Mouse (Mus musculus) granulocyte monocyte progenitor cell, adult 5-6 weeks (primary cell): Measurements from ENCODE around the gene Ddx47. TPM values are rescaled to one million over a fixed set of nuclear protein-coding genes. Genes with fewer than 3 reads are reported as not detected.

ENCODE experiments used
- ATAC-seq: replicated peaks from 2 replicates; pipeline ENCODE4 v1.8.0; 2016; ENCODE audit warnings: mild to moderate bottlenecking, moderate TSS enrichment, inconsistent platforms; ENCODE audit not compliant: poor library complexity, severe bottlenecking
- total RNA-seq, 2 experiments: library from RNA; stranded (forward) in 1 of 2; stranded (reverse) in 1 of 2; fragments of 200-712, 200-1000 nt in 1 of 2; fragments of >200 nt in 1 of 2; fragmentation: Nextera tagmentation in 1 of 2; gene quantifications; 2 replicates each; pipeline ENCODE4 v1.2.3; 2014 to 2017

The Ddx47 gene
- total RNA-seq, 2 experiments from 2014 or later: 72.0 to 87.6 TPM

- peak; percentile 94 for ATAC-seq
Observed at GRCm38 (mm10) chr6:135065236-135065957, 54.0 kb downstream of the Ddx47 start, which contains the start of gene Gprc5a. TSS of gene Gprc5a (plus strand) at chr6:135065651.

DNA sequence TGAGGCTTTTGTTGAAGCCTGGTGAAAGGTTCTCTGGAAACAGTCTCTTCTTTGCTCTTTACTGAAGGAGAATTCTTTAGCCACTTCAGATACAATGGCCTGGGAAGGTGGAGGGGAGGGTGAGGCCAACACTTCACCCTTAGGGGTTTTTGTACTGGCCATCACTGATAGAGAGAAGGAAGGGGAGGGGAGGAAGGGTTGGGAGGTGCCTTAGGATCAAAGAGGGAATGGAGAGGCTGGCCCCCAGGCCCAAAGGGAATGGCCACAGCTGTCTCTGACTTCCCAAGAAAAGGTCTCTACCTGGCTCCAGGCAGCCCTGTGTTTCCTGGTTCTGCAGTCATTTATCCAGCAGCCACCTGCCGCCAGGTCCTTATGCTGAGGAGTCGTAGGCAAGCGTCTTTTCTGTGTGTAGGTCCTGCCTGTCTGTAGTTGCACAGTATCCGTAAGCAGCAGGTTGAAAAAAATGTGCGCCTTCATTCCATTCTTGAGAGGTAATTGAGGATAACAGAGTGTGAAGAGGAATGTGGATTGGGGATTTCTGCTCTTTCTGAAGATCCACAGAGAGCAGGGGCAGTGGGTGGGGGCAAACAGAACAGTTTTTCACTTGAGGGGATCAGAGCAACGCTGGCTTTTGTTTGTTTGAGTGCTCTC, 55.5 kb downstream of the Ddx47 start:
- no peak for ATAC-seq

DNA sequence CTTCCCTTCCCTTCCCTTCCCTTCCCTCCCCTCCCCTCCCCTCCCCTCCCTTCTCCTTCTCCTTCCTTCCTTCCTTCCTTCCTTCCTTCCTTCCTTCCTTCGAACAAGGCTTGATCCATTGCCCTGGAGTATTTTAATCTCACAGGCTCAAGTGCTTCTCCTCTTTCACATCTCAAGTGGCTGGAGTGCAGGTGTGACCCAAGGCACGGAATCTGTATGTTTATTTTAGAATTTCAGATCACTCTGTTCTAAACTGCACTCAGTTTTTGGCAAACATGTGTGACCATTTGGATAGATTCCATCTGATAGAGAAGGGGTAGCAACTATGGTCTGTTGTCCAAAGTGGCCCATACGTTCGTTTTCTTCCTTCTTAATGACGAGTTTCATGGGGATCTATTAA, 56.8 kb downstream of the Ddx47 start:
- no peak for ATAC-seq

GRCm38 (mm10) chr6:135069856-135070255, 58.4 kb downstream of the Ddx47 start:
- ATAC-seq: no peak

GRCm38 (mm10) chr6:135070347-135070746, 58.9 kb downstream of the Ddx47 start:
- ATAC-seq: no peak

Other genes starting within 250 kb of the Ddx47 start
- 2.3 and 3.5 TPM in 2 replicates for gene Dusp16, start 219.0 kb upstream of the Ddx47 start, total RNA-seq (2014; fragmentation: Nextera tagmentation)
- gene Dusp16, start 219.0 kb upstream of the Ddx47 start, total RNA-seq (2017): 0.21 and 5.8 TPM in 2 replicates
- 2.5 and 5.7 TPM in 2 replicates for gene Crebl2, start 181.5 kb upstream of the Ddx47 start, total RNA-seq (2014; fragmentation: Nextera tagmentation)
- 2.8 and 5.6 TPM in 2 replicates for gene Crebl2, start 181.5 kb upstream of the Ddx47 start, total RNA-seq (2017)
- gene Gpr19, start 113.0 kb upstream of the Ddx47 start, total RNA-seq (2014; fragmentation: Nextera tagmentation): 14.1 and 16.7 TPM in 2 replicates
- gene Gpr19, start 113.0 kb upstream of the Ddx47 start, total RNA-seq (2017): 6.6 TPM in 2 replicates
- gene Cdkn1b, start 91.2 kb upstream of the Ddx47 start, total RNA-seq (2014; fragmentation: Nextera tagmentation): 16.9 and 18.1 TPM in 2 replicates
- 38.5 and 38.7 TPM in 2 replicates for gene Cdkn1b, start 91.2 kb upstream of the Ddx47 start, total RNA-seq (2017)
- gene Apold1, start 29.9 kb upstream of the Ddx47 start, total RNA-seq (2014; fragmentation: Nextera tagmentation): not detected in 2 replicates
- not detected in 2 replicates for gene Apold1, start 29.9 kb upstream of the Ddx47 start, total RNA-seq (2017)
- not detected in 2 replicates for gene Gprc5a, start 54.0 kb downstream of the Ddx47 start, total RNA-seq (2014; fragmentation: Nextera tagmentation)
- gene Gprc5a, start 54.0 kb downstream of the Ddx47 start, total RNA-seq (2017): not detected in 2 replicates
- gene Gprc5d, start 106.7 kb downstream of the Ddx47 start, total RNA-seq (2014; fragmentation: Nextera tagmentation): not detected in 2 replicates
- gene Gprc5d, start 106.7 kb downstream of the Ddx47 start, total RNA-seq (2017): not detected in 2 replicates
- gene Fam234b, start 186.4 kb downstream of the Ddx47 start, total RNA-seq (2014; fragmentation: Nextera tagmentation): 1.7 and 4.4 TPM in 2 replicates
- 2.3 and 2.5 TPM in 2 replicates for gene Fam234b, start 186.4 kb downstream of the Ddx47 start, total RNA-seq (2017)
- gene Hebp1, start 186.4 kb downstream of the Ddx47 start, total RNA-seq (2014; fragmentation: Nextera tagmentation): 3.1 and 10.8 TPM in 2 replicates
- 6.7 and 29.6 TPM in 2 replicates for gene Hebp1, start 186.4 kb downstream of the Ddx47 start, total RNA-seq (2017)
- not detected in 2 replicates for gene Gsg1, start 242.7 kb downstream of the Ddx47 start, total RNA-seq (2014; fragmentation: Nextera tagmentation)
- not detected in 2 replicates for gene Gsg1, start 242.7 kb downstream of the Ddx47 start, total RNA-seq (2017)